Mouse (Mus musculus) right cerebral cortex, postnatal 25 days (tissue): ENCODE measurements around the gene Slc25a48.
A peak's percentile ranks its signal among the peaks of the same experiment; 100 is the strongest.

ENCODE experiments used
- DNase-seq: peaks from one replicate; pipeline ENCODE4 v3.0.0; 2022

Slc25a48 gene

DNA sequence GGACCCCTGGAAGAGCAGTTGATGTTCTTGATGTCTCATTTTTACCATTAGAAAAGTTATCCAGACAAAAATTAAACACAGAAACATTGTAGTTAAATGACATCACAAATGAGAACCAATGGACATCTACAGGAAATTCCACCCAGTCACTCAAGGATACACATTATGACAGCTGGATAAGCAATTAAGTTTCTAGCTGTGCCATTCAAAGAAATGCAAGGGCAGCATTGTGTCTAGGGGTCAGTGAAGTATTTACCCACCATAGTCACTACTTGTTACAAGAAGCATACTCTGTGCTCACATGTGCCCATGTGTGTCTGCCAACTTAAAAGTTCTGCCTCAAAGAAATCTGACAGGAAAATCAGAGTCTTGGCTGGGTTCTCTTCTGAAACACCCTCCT lies 75.4 kb downstream of the Slc25a48 start:
- DNase-seq = no peak

DNA sequence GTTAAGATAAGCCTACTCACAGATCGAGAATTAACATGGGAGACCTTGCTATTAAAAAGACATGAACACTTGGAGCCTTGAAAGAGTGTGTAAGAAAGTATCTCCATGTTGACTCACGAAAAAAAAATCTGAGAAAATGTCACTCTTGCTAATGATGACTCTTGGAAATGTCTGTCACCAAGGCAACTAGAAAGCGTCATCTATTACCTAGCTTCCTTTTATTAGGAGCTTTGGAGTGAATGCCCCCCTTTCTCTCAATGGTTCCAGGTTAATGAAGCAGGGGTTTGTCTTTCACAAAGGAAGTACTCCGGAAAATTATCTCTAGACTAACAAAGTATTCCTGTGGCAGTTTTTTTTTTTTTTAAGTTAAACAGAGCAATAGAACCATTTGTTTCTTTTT lies 78.2 kb downstream of the Slc25a48 start:
- no peak for DNase-seq

DNA sequence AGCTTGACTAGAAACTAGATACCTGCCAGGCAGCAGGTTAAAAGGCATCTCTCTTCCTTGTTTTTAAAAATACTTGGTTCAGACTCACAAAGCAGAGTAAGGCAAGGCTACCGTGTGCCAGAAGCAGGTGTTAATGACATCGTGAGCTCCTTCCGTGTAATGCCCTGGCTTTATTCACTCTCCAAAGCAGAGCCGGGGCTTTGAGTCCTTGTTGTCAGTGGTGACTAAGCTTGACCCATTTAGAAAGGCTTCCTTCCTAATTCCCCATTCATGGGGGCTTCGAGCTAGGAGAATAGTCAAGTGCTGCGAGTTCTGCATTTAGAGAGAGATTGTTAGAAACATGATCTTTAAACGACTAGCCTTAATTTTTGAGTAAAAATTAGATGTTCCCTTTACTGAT lies 78.7 kb downstream of the Slc25a48 start:
- no peak for DNase-seq

DNA sequence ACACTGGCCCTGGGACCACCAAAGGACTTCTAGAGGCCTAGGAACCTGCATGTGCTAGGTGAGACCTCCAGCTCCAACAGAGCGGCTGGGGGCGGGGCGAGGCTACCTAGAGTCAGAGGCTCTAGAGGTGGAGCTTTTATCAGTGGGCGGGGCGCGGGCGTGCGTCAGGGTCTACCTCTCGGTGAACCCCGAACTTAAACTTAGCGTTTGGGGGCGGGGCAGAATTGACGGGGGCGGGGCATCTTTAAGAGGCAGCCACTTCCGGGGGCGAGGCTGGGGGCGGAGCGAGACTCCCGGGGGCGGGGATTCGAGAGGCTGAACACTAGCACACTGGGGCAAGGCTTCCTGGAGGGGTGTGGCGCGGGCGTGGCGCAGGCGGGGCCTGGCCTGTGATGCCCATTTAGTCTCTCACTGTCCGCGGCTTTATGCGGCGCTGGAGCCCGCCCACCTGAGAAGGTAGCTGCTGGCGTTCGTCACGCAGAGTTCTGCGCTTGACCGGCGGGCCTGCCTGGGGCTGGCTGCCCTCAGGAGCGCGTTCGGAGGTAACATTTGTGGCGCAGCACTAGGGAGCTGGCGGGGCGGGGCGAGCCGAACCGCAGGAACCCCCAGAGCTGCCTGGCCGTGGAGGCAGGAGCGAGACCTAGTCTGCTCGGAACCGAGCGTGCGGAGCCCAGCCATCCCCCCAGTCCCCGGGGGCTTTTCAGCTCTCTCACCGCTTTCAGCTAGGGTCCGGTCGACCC lies 84.1 kb downstream of the Slc25a48 start, which contains the start of gene Fbxl21:
Gene Fbxl21, plus strand, starts transcription at position 392 of the 740 bp plus-strand sequence.
- DNase-seq = peak; percentile 89

DNA sequence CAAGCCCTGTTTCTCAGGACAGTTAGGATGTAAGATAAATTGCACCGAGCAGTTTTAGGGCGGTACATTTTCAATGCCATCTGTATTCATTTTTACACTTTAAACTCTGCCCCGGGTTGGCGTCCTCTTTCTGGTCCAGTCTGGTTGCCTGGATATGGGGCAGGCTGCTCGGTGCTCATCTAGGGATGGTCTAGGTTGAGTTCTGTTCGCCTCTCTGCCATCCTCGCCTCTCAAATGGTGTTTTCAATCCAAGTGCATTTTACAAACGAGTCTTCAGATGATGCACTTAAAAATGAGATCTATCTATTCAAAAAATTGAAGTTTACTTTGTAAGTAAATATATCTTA lies 84.6 kb downstream of the Slc25a48 start:
- DNase-seq = no peak
